12 mouse cellular contexts compared by ENCODE assay signal in genomic region chr3:27942991-27943390, GRCm38 (mm10). TPM values are rescaled to one million over a fixed set of nuclear protein-coding genes. Genes with fewer than 3 reads are reported as not detected.
A peak's percentile ranks its signal among the peaks of the same experiment; 100 is the strongest.
DNase-seq lines count a peak whose midpoint lies in the region; ATAC-seq lines count a peak whose summit lies in the region.
"Had no signal": no experiment of that assay in that cellular context is flagged by ENCODE, and none has a peak within 500 bp of the region (broad histone marks: within the 10 kb centered on the region; RNA-seq: fewer than 3 reads in every experiment).

No protein-coding gene starts in this region.

- H3K4me1 ChIP-seq in intestine, embryonic 14.5 days (replicated peaks; ENCODE audit: control insufficient read depth, insufficient read depth, low read length) = peaks cover 10% of the 10 kb centered on the region; the same call in 1 of the 2 replicates
- peaks cover 3% of the 10 kb centered on the region; the same call in 1 of the 2 replicates for H3K4me1 ChIP-seq in intestine, embryonic 15.5 days (replicated peaks)
- H3K4me1 ChIP-seq in embryonic facial prominence, embryonic 14.5 days (ENCODE audit: control insufficient read depth, insufficient read depth, low read length) = peaks cover 24% of the 10 kb centered on the region
- peaks cover 14% of the 10 kb centered on the region for H3K4me1 ChIP-seq in heart, embryonic 15.5 days (replicated peaks)
- H3K4me1 ChIP-seq in limb, embryonic 15.5 days = peaks cover 29% of the 10 kb centered on the region
- peaks cover 13% of the 10 kb centered on the region for H3K4me1 ChIP-seq in forebrain, embryonic 15.5 days

- no peak overlapping the region for H3K27ac ChIP-seq in intestine, embryonic 14.5 days (ENCODE audit: low read depth)
- no peak overlapping the region for H3K27ac ChIP-seq in intestine, embryonic 15.5 days
- H3K27ac ChIP-seq in embryonic facial prominence, embryonic 14.5 days (replicated peaks; ENCODE audit: low read depth, low read length) = no peak overlapping the region
- peak overlapping the region; percentile 39 for H3K27ac ChIP-seq in heart, embryonic 15.5 days
- H3K27ac ChIP-seq in limb, embryonic 15.5 days = peak overlapping the region; percentile 57; the same call in 1 of the 2 replicates
- no peak overlapping the region for H3K27ac ChIP-seq in forebrain, embryonic 15.5 days (replicated peaks)
- H3K27ac ChIP-seq: layer of hippocampus, adult 2 months; limb, embryonic 13.5 days; stomach, embryonic 15.5 days had no signal

- DNase-seq in intestine, embryonic 14.5 days (ENCODE audit: low spot score) = peak; percentile 6
- peak; percentile 53 for DNase-seq in embryonic facial prominence, embryonic 14.5 days (ENCODE audit: low spot score)
- no peak for DNase-seq in ovary, adult 18-20 months (ENCODE audit: low spot score)
- DNase-seq: cerebellum, adult 18-20 months had no signal

- H3K4me2 ChIP-seq in intestine, embryonic 14.5 days (ENCODE audit: low read length) = no peak overlapping the region
- H3K4me2 ChIP-seq in intestine, embryonic 15.5 days (replicated peaks) = no peak overlapping the region
- no peak overlapping the region for H3K4me2 ChIP-seq in embryonic facial prominence, embryonic 14.5 days (ENCODE audit: low read depth, low read length)
- no peak overlapping the region for H3K4me2 ChIP-seq in heart, embryonic 15.5 days
- H3K4me2 ChIP-seq in limb, embryonic 15.5 days = no peak overlapping the region
- no peak overlapping the region for H3K4me2 ChIP-seq in forebrain, embryonic 15.5 days (replicated peaks)
- H3K4me2 ChIP-seq: limb, embryonic 13.5 days; stomach, embryonic 15.5 days had no signal

- no peak for ATAC-seq in intestine, embryonic 14.5 days (replicated peaks; ENCODE audit: low FRiP score, low TSS enrichment, low read depth)
- no peak for ATAC-seq in intestine, embryonic 15.5 days
- no peak for ATAC-seq in embryonic facial prominence, embryonic 14.5 days (ENCODE audit: low read depth)
- ATAC-seq in heart, embryonic 15.5 days (replicated peaks; ENCODE audit: insufficient number of reproducible peaks, insufficient read depth, low FRiP score, low read depth) = no peak
- ATAC-seq in limb, embryonic 15.5 days (ENCODE audit: insufficient number of reproducible peaks, low FRiP score, low TSS enrichment, low read depth) = no peak
- ATAC-seq in CD4-positive, CD25-positive, alpha-beta regulatory T cell, adult 4 months = no peak
- no peak for ATAC-seq in forebrain, embryonic 15.5 days (replicated peaks)

- H3K36me3 ChIP-seq in intestine, embryonic 14.5 days (ENCODE audit: control insufficient read depth, insufficient read depth, low read length) = no peaks in the 10 kb centered on the region
- no peaks in the 10 kb centered on the region for H3K36me3 ChIP-seq in intestine, embryonic 15.5 days
- no peaks in the 10 kb centered on the region for H3K36me3 ChIP-seq in embryonic facial prominence, embryonic 14.5 days (ENCODE audit: control insufficient read depth, insufficient read depth, low read length)
- no peaks in the 10 kb centered on the region for H3K36me3 ChIP-seq in heart, embryonic 15.5 days
- no peaks in the 10 kb centered on the region for H3K36me3 ChIP-seq in limb, embryonic 15.5 days
- no peaks in the 10 kb centered on the region for H3K36me3 ChIP-seq in forebrain, embryonic 15.5 days
- H3K36me3 ChIP-seq: limb, embryonic 13.5 days; stomach, embryonic 15.5 days had no signal

- WGBS in intestine, embryonic 14.5 days = 83% methylated on average over 7 of the region's 7 CpGs
- WGBS in intestine, embryonic 15.5 days = 78% methylated on average over 7 of the region's 7 CpGs
- WGBS in embryonic facial prominence, embryonic 14.5 days = 68% methylated on average over 7 of the region's 7 CpGs
- 54% methylated on average over 7 of the region's 7 CpGs for WGBS in heart, embryonic 15.5 days
- WGBS in limb, embryonic 15.5 days = 57% methylated on average over 7 of the region's 7 CpGs
- 86% methylated on average over 7 of the region's 7 CpGs for WGBS in forebrain, embryonic 15.5 days

- H3K9ac ChIP-seq in intestine, embryonic 14.5 days (ENCODE audit: low read length) = no peak overlapping the region
- H3K9ac ChIP-seq in intestine, embryonic 15.5 days = no peak overlapping the region
- H3K9ac ChIP-seq in embryonic facial prominence, embryonic 14.5 days (ENCODE audit: low read depth, low read length) = no peak overlapping the region
- no peak overlapping the region for H3K9ac ChIP-seq in heart, embryonic 15.5 days
- no peak overlapping the region for H3K9ac ChIP-seq in limb, embryonic 15.5 days
- H3K9ac ChIP-seq in forebrain, embryonic 15.5 days (replicated peaks) = no peak overlapping the region
- H3K9ac ChIP-seq: limb, embryonic 13.5 days; stomach, embryonic 15.5 days had no signal

- H3K4me3 ChIP-seq in intestine, embryonic 14.5 days (ENCODE audit: low read depth, low read length) = no peak overlapping the region
- H3K4me3 ChIP-seq in intestine, embryonic 15.5 days (replicated peaks) = no peak overlapping the region
- no peak overlapping the region for H3K4me3 ChIP-seq in embryonic facial prominence, embryonic 14.5 days (ENCODE audit: low read depth, low read length)
- no peak overlapping the region for H3K4me3 ChIP-seq in heart, embryonic 15.5 days
- H3K4me3 ChIP-seq in limb, embryonic 15.5 days = no peak overlapping the region
- H3K4me3 ChIP-seq in forebrain, embryonic 15.5 days = no peak overlapping the region
- H3K4me3 ChIP-seq: layer of hippocampus, adult 2 months; limb, embryonic 13.5 days; stomach, embryonic 15.5 days had no signal

- no peaks in the 10 kb centered on the region for H3K9me3 ChIP-seq in intestine, embryonic 14.5 days (ENCODE audit: control insufficient read depth, low read length)
- no peaks in the 10 kb centered on the region for H3K9me3 ChIP-seq in intestine, embryonic 15.5 days
- H3K9me3 ChIP-seq in embryonic facial prominence, embryonic 14.5 days (ENCODE audit: control insufficient read depth, low read length) = no peaks in the 10 kb centered on the region
- H3K9me3 ChIP-seq in heart, embryonic 15.5 days (replicated peaks) = no peaks in the 10 kb centered on the region
- H3K9me3 ChIP-seq in limb, embryonic 15.5 days = no peaks in the 10 kb centered on the region
- no peaks in the 10 kb centered on the region for H3K9me3 ChIP-seq in forebrain, embryonic 15.5 days
- H3K9me3 ChIP-seq: limb, embryonic 13.5 days; stomach, embryonic 15.5 days had no signal

- H3K27me3 ChIP-seq in intestine, embryonic 14.5 days (replicated peaks; ENCODE audit: control insufficient read depth, insufficient read depth, low read length) = no peaks in the 10 kb centered on the region
- H3K27me3 ChIP-seq in intestine, embryonic 15.5 days (replicated peaks) = no peaks in the 10 kb centered on the region
- H3K27me3 ChIP-seq in embryonic facial prominence, embryonic 14.5 days (replicated peaks; ENCODE audit: control insufficient read depth, insufficient read depth, low read length) = no peaks in the 10 kb centered on the region
- no peaks in the 10 kb centered on the region for H3K27me3 ChIP-seq in heart, embryonic 15.5 days
- no peaks in the 10 kb centered on the region for H3K27me3 ChIP-seq in limb, embryonic 15.5 days
- peaks cover 9% of the 10 kb centered on the region; the same call in 1 of the 2 replicates for H3K27me3 ChIP-seq in forebrain, embryonic 15.5 days
- H3K27me3 ChIP-seq: limb, embryonic 13.5 days; stomach, embryonic 15.5 days had no signal

RNA-seq across cellular contexts. Expression of gene Pld1, which starts 4.5 kb away (rescaled TPM):
- 7.9 and 8.2 TPM in 2 replicates for polyA plus RNA-seq in intestine, embryonic 14.5 days (2014; fragmentation: Nextera tagmentation; extraction: Ambion mirVana)
- 14.9 and 17.0 TPM in 2 replicates for polyA plus RNA-seq in intestine, embryonic 15.5 days (2015; fragmentation: Nextera tagmentation; extraction: Ambion mirVana)
- polyA plus RNA-seq in embryonic facial prominence, embryonic 14.5 days (2014; fragmentation: Nextera tagmentation; extraction: Ambion mirVana) = 7.7 and 8.6 TPM in 2 replicates
- polyA plus RNA-seq in heart, embryonic 15.5 days (2015; fragmentation: Nextera tagmentation; extraction: Ambion mirVana) = 6.8 and 7.2 TPM in 2 replicates
- 7.5 and 8.9 TPM in 2 replicates for polyA plus RNA-seq in limb, embryonic 15.5 days (2015; fragmentation: Nextera tagmentation; extraction: Ambion mirVana)
- polyA plus RNA-seq in CD4-positive, CD25-positive, alpha-beta regulatory T cell, adult 4 months (2017; shearing (Covaris generic)) = under 1 TPM in 1 of 2 experiments, not detected in 1; 0.85 TPM
- 2.1 and 2.2 TPM in 2 replicates for polyA plus RNA-seq in forebrain, embryonic 15.5 days (2015; fragmentation: Nextera tagmentation; extraction: Ambion mirVana)

RNA-seq across cellular contexts. Expression of gene Tmem212, which starts 46.8 kb away (rescaled TPM):
- polyA plus RNA-seq in intestine, embryonic 14.5 days (2014; fragmentation: Nextera tagmentation; extraction: Ambion mirVana) = not detected in 2 replicates
- not detected in 2 replicates for polyA plus RNA-seq in intestine, embryonic 15.5 days (2015; fragmentation: Nextera tagmentation; extraction: Ambion mirVana)
- polyA plus RNA-seq in embryonic facial prominence, embryonic 14.5 days (2014; fragmentation: Nextera tagmentation; extraction: Ambion mirVana) = 4.8 TPM in 1 of 2 replicates, not detected in the other
- polyA plus RNA-seq in heart, embryonic 15.5 days (2015; fragmentation: Nextera tagmentation; extraction: Ambion mirVana) = not detected in 2 replicates
- polyA plus RNA-seq in limb, embryonic 15.5 days (2015; fragmentation: Nextera tagmentation; extraction: Ambion mirVana) = not detected in 2 replicates
- not detected for polyA plus RNA-seq in CD4-positive, CD25-positive, alpha-beta regulatory T cell, adult 4 months (2017; shearing (Covaris generic))
- polyA plus RNA-seq in forebrain, embryonic 15.5 days (2015; fragmentation: Nextera tagmentation; extraction: Ambion mirVana) = not detected in 2 replicates
- polyA plus RNA-seq: limb, embryonic 13.5 days; stomach, embryonic 15.5 days had no signal

Comparison
In these comparisons a context has a peak if more than half of its experiments do, and no peak if none do; other contexts are left out.
1. H3K27ac ChIP-seq: peak in heart, embryonic 15.5 days (single experiment) and limb, embryonic 15.5 days (single experiment); none in intestine, embryonic 14.5 days (single experiment), intestine, embryonic 15.5 days (single experiment), embryonic facial prominence, embryonic 14.5 days (single experiment) and forebrain, embryonic 15.5 days (single experiment).